Mouse (Mus musculus) common myeloid progenitor, adult 5-6 weeks (primary cell): ENCODE measurements at regions not wholly inside any gene's neighbourhood (a gene's known extent, or its start where the extent isn't known, plus 50 kb on each side); places are given as distances from the start of the nearest gene placed in this dataset.
A peak's percentile ranks its signal among the peaks of the same experiment; 100 is the strongest.

Experiments used
- ATAC-seq: replicated peaks from 2 replicates; pipeline ENCODE4 v1.8.0; 2016; ENCODE audit warnings: low read depth, mild to moderate bottlenecking, moderate TSS enrichment, inconsistent platforms; ENCODE audit not compliant: poor library complexity, severe bottlenecking

- ATAC-seq, result no peak
Observed at GRCm38 (mm10) chr16:76194291-76194690, 172.2 kb upstream of the Samsn1 start.

GRCm38 (mm10) chr16:76191135-76191534 is 169.1 kb upstream of the Samsn1 start:
- no peak for ATAC-seq

- ATAC-seq, result no peak
Observed at GRCm38 (mm10) chr16:76183556-76183955, 161.5 kb upstream of the Samsn1 start.

- no peak for ATAC-seq
Observed at GRCm38 (mm10) chr16:76183105-76183504, 161.0 kb upstream of the Samsn1 start.

GRCm38 (mm10) chr16:76181596-76181995 is 159.5 kb upstream of the Samsn1 start:
- ATAC-seq, result no peak

GRCm38 (mm10) chr16:76167651-76168050 is 145.6 kb upstream of the Samsn1 start:
- ATAC-seq, result no peak

GRCm38 (mm10) chr16:76160879-76161278 is 138.8 kb upstream of the Samsn1 start:
- no peak for ATAC-seq

GRCm38 (mm10) chr16:76158585-76158984 is 136.5 kb upstream of the Samsn1 start:
- ATAC-seq, result no peak

- ATAC-seq, result no peak
Observed at GRCm38 (mm10) chr16:76153766-76154525, 131.9 kb upstream of the Samsn1 start.

GRCm38 (mm10) chr16:76149581-76149980 is 127.5 kb upstream of the Samsn1 start:
- no peak for ATAC-seq

- ATAC-seq, result no peak
Observed at GRCm38 (mm10) chr16:76133892-76134291, 111.8 kb upstream of the Samsn1 start.

GRCm38 (mm10) chr16:76130486-76130885 is 108.4 kb upstream of the Samsn1 start:
- ATAC-seq, result no peak

GRCm38 (mm10) chr16:76129982-76130381 is 107.9 kb upstream of the Samsn1 start:
- peak; percentile 88 for ATAC-seq

GRCm38 (mm10) chr16:76123021-76123384 is 100.9 kb upstream of the Samsn1 start:
- ATAC-seq, result no peak

- peak; percentile 61 for ATAC-seq
Observed at GRCm38 (mm10) chr16:76122172-76123020, 100.3 kb upstream of the Samsn1 start.

- ATAC-seq, result no peak
Observed at GRCm38 (mm10) chr16:76120712-76121111, 98.6 kb upstream of the Samsn1 start.

- ATAC-seq, result peak; percentile 84
Observed at GRCm38 (mm10) chr16:76110383-76110782, 88.3 kb upstream of the Samsn1 start.

GRCm38 (mm10) chr16:76108464-76108863 is 86.4 kb upstream of the Samsn1 start:
- ATAC-seq, result no peak

- no peak for ATAC-seq
Observed at GRCm38 (mm10) chr16:76104673-76105072, 82.6 kb upstream of the Samsn1 start.

- ATAC-seq, result no peak
Observed at GRCm38 (mm10) chr16:76101773-76102172, 79.7 kb upstream of the Samsn1 start.

GRCm38 (mm10) chr16:76097808-76098207 is 75.7 kb upstream of the Samsn1 start:
- no peak for ATAC-seq
